Mouse (Mus musculus) embryonic facial prominence, embryonic 14.5 days (tissue): ENCODE data around the gene Gtf2e1. TPM values are rescaled to one million over a fixed set of nuclear protein-coding genes. Genes with fewer than 3 reads are reported as not detected.

Source experiments
- ATAC-seq: fragments of 200-750 bp; cut with Nextera tagmentation; 2 replicates; pipeline ENCODE4 v1.8.0; 2017; ENCODE audit warnings: low read depth, moderate number of reproducible peaks, moderate TSS enrichment
- DNase-seq: peaks from one replicate; pipeline ENCODE4 v3.0.0-alpha.2; 2015; ENCODE audit warnings: low spot score
- H3K27ac ChIP-seq: fragments of 300-500 bp; sonication (generic); replicated peaks from 2 replicates; pipeline ENCODE4 v1.5.1; 2014; ENCODE audit warnings: low read depth, mild to moderate bottlenecking, low read length, moderate library complexity
- H3K27me3 ChIP-seq: fragments of 300-500 bp; sonication (generic); replicated peaks from 2 replicates; pipeline ENCODE4 v1.6.1; 2014; ENCODE audit warnings: low read length; ENCODE audit not compliant: control insufficient read depth, insufficient read depth
- H3K36me3 ChIP-seq: fragments of 300-500 bp; sonication (generic); 2 replicates; pipeline ENCODE4 v1.6.1; 2014; ENCODE audit warnings: low read length, mixed read lengths; ENCODE audit not compliant: control insufficient read depth, insufficient read depth
- H3K4me1 ChIP-seq: fragments of 300-500 bp; sonication (generic); 2 replicates; pipeline ENCODE4 v1.6.1; 2014; ENCODE audit warnings: antibody characterized with exemption, low read length; ENCODE audit not compliant: control insufficient read depth, insufficient read depth
- H3K4me2 ChIP-seq: fragments of 300-500 bp; sonication (generic); 2 replicates; pipeline ENCODE4 v1.6.1; 2014; ENCODE audit warnings: low read depth, mild to moderate bottlenecking, low read length, moderate library complexity, mixed read lengths
- H3K4me3 ChIP-seq: fragments of 300-500 bp; sonication (generic); 2 replicates; pipeline ENCODE4 v1.5.1; 2014; ENCODE audit warnings: low read depth, mild to moderate bottlenecking, low read length
- H3K9ac ChIP-seq: fragments of 300-500 bp; sonication (generic); 2 replicates; pipeline ENCODE4 v1.6.1; 2014; ENCODE audit warnings: low read depth, mild to moderate bottlenecking, low read length, moderate library complexity, mixed read lengths
- H3K9me3 ChIP-seq: fragments of 300-500 bp; sonication (generic); 2 replicates; pipeline ENCODE4 v1.6.1; 2016; ENCODE audit warnings: low read length; ENCODE audit not compliant: control insufficient read depth
- WGBS: fragments of 180-500 bp; shearing (Covaris S2); extraction: QIAGEN DNeasy Blood & Tissue Kit; methylation state at CpG from one replicate; pipeline ENCODE4 v1.1.7; 2014; 5-methylcytosine and 5-hydroxymethylcytosine counted together
- polyA plus RNA-seq: library from polyadenylated mRNA; unstranded; fragments of >200 nt; fragmentation: Nextera tagmentation; extraction: Ambion mirVana; gene quantifications from 2 replicates; pipeline ENCODE4 v1.2.1, GENCODE M21; 2014

Gtf2e1 gene
- polyA plus RNA-seq, 1 experiment from 2014 or later, result 29.0 TPM

- Histone ChIP-seq H3K4me2 (no peak overlapping the region), H3K36me3 (peaks cover 17% of the 10 kb centered on the region), H3K9me3 (no peaks in the 10 kb centered on the region), H3K27me3 (no peaks in the 10 kb centered on the region), H3K4me3 (no peak overlapping the region), H3K9ac (no peak overlapping the region), H3K4me1 (no peaks in the 10 kb centered on the region), H3K27ac (no peak overlapping the region)
- no peak for ATAC-seq
- no peak for DNase-seq
- 85% methylated on average over 5 of the region's 5 CpGs for WGBS
These were observed 23.4 kb upstream of the Gtf2e1 start for GRCm38 (mm10) chr16:37562961-37563360.

DNA sequence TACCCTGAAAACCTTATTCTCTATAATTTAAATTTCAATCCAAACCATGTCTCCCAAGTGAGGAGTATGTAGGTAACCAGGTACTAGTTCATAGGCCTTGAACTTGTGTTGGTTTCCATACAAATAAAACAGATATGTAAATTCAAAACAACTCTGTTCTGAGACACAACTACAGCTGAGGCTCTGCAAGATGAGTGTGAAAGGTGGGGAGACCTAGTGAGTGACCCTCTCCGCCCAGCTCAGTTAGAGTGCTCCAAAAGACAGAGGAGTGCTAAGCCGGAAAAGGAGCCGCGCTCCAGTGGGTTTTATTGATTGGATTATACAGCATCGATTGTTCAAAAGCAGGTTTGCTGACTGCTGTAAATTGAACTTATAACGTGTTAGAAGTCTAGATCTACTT is 22.8 kb upstream of the Gtf2e1 start:
- 83% methylated on average over 6 of the region's 6 CpGs for WGBS
- no peak for DNase-seq

GRCm38 (mm10) chr16:37552824-37553223 is 13.2 kb upstream of the Gtf2e1 start:
- Histone ChIP-seq H3K9ac (no peak overlapping the region), H3K4me3 (no peak overlapping the region), H3K9me3 (no peaks in the 10 kb centered on the region), H3K36me3 (peaks cover 17% of the 10 kb centered on the region), H3K4me1 (no peaks in the 10 kb centered on the region), H3K27ac (no peak overlapping the region), H3K4me2 (no peak overlapping the region), H3K27me3 (no peaks in the 10 kb centered on the region)
- DNase-seq (no peak), ATAC-seq (no peak)
- 90% methylated on average over 3 of the region's 3 CpGs for WGBS

More for the DNA sequence above, 22.8 kb upstream of the Gtf2e1 start:
- Histone ChIP-seq H3K27me3 (no peaks in the 10 kb centered on the region), H3K4me1 (no peaks in the 10 kb centered on the region), H3K36me3 (peaks cover 22% of the 10 kb centered on the region), H3K27ac (no peak overlapping the region), H3K4me3 (no peak overlapping the region), H3K4me2 (no peak overlapping the region), H3K9ac (no peak overlapping the region), H3K9me3 (no peaks in the 10 kb centered on the region)
- no peak for ATAC-seq

DNA sequence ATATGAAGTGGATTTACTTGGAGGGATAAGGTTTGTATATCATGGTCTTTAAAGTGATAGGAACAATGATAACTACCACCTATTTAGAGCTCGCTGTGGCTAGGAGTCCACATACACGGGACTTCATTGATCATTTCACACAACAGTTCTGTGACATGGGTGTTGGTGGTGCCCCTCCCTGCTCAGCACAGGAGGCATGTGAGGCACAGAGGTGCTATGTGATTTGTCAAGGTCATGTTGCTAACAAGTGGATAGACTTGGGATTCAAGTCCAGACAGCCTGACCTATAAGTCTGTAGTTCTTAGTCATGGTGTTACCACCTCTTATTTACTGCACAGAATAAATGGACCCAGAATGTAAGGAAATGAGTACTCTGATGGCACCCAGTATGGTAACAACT is 11.4 kb upstream of the Gtf2e1 start:
- Histone ChIP-seq H3K27ac (no peak overlapping the region), H3K4me1 (no peaks in the 10 kb centered on the region), H3K36me3 (0 out of 2 replicates have a peak, but pooled peaks cover 4% of the 10 kb centered on the region), H3K27me3 (no peaks in the 10 kb centered on the region), H3K4me2 (no peak overlapping the region), H3K9me3 (no peaks in the 10 kb centered on the region), H3K9ac (no peak overlapping the region), H3K4me3 (no peak overlapping the region)
- ATAC-seq, result no peak
- DNase-seq, result no peak
- WGBS, result 92% methylated on average over 2 of the region's 2 CpGs

- H3K4me2 ChIP-seq, result no peak overlapping the region
- no peaks in the 10 kb centered on the region for H3K9me3 ChIP-seq
- DNase-seq, result no peak
- H3K36me3 ChIP-seq, result 0 out of 2 replicates have a peak, but pooled peaks cover 4% of the 10 kb centered on the region
- H3K9ac ChIP-seq, result no peak overlapping the region
- 71% methylated on average over 3 of the region's 3 CpGs for WGBS
- H3K27me3 ChIP-seq, result no peaks in the 10 kb centered on the region
- no peak overlapping the region for H3K27ac ChIP-seq
- ATAC-seq, result no peak
- H3K4me1 ChIP-seq, result no peaks in the 10 kb centered on the region
- H3K4me3 ChIP-seq, result no peak overlapping the region
These were observed 10.7 kb upstream of the Gtf2e1 start for GRCm38 (mm10) chr16:37550266-37550665.

DNA sequence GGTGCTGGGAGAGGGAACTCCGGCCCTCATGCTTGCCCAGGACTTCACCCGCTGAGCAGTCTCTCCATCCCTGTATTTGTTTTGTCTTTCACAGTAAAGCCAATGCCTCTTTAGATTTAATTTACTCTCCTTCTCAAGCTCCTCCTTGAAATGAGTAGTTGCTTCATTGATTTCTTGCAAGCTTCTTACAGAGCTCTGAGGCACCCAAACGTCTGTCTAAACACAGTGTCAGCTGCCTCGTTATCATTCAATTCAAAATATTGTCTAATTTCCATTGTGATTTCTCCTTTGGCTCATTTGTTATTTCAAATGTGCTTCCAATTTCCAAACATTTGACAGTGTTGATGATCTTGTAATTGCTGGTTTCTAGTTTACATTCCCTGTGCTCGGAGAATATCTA is 6.7 kb upstream of the Gtf2e1 start:
- H3K27ac ChIP-seq, result no peak overlapping the region
- no peak overlapping the region for H3K4me2 ChIP-seq
- no peaks in the 10 kb centered on the region for H3K27me3 ChIP-seq
- no peak for DNase-seq
- no peaks in the 10 kb centered on the region for H3K9me3 ChIP-seq
- no peaks in the 10 kb centered on the region for H3K4me1 ChIP-seq
- H3K9ac ChIP-seq, result no peak overlapping the region
- ATAC-seq, result no peak
- WGBS, result 75% methylated on average over 5 of the region's 5 CpGs
- H3K4me3 ChIP-seq, result no peak overlapping the region
- H3K36me3 ChIP-seq, result peaks cover 26% of the 10 kb centered on the region

GRCm38 (mm10) chr16:37540776-37541175 is 1.2 kb upstream of the Gtf2e1 start:
- DNase-seq (no peak), ATAC-seq (no peak)
- peaks cover 6% of the 10 kb centered on the region; the same call in 1 of the 2 replicates for H3K4me1 ChIP-seq
- no peaks in the 10 kb centered on the region for H3K27me3 ChIP-seq
- WGBS, result 87% methylated on average over 6 of the region's 6 CpGs
- peaks cover 22% of the 10 kb centered on the region for H3K36me3 ChIP-seq
- no peaks in the 10 kb centered on the region for H3K9me3 ChIP-seq
- peak overlapping the region; percentile 66; the same call in 1 of the 2 replicates for H3K4me2 ChIP-seq
- H3K9ac ChIP-seq, result no peak overlapping the region
- no peak overlapping the region for H3K4me3 ChIP-seq
- no peak overlapping the region for H3K27ac ChIP-seq

- DNase-seq, result no peak
- H3K4me2 ChIP-seq, result peak overlapping the region; percentile 61
- H3K36me3 ChIP-seq, result peaks cover 32% of the 10 kb centered on the region
- WGBS, result under 1% methylated on average over 22 of the region's 22 CpGs
- peak overlapping the region; percentile 94 for H3K27ac ChIP-seq
- H3K4me3 ChIP-seq, result peak overlapping the region; percentile 64
- H3K9ac ChIP-seq, result peak overlapping the region; percentile 82
- H3K4me1 ChIP-seq, result peaks cover 6% of the 10 kb centered on the region; the same call in 1 of the 2 replicates
- H3K9me3 ChIP-seq, result no peaks in the 10 kb centered on the region
- ATAC-seq, result peak; percentile 27
- no peaks in the 10 kb centered on the region for H3K27me3 ChIP-seq
These were observed 364 bp downstream of the Gtf2e1 start for GRCm38 (mm10) chr16:37539240-37539610.

GRCm38 (mm10) chr16:37533369-37534068 is 6.1 kb downstream of the Gtf2e1 start:
- WGBS, result 84% methylated on average over 8 of the region's 8 CpGs
- no peak for DNase-seq
- Histone ChIP-seq H3K36me3 (peaks cover 28% of the 10 kb centered on the region), H3K4me1 (peaks cover 2% of the 10 kb centered on the region; the same call in 1 of the 2 replicates), H3K27me3 (no peaks in the 10 kb centered on the region), H3K27ac (no peak overlapping the region), H3K4me3 (no peak overlapping the region), H3K9ac (no peak overlapping the region), H3K9me3 (no peaks in the 10 kb centered on the region), H3K4me2 (no peak overlapping the region)
- no peak for ATAC-seq
